Mouse (Mus musculus): Measurements from ENCODE around the gene Itga1.

Itga1 gene

GRCm38 (mm10) chr13:115101355-115102191, at the start of gene Itga1, which contains the start of gene Gm49395:
TSS of gene Itga1 (minus strand) at chr13:115101964.
TSS of gene Gm49395 (minus strand) at chr13:115101921.
- peak; percentile 57 for DNase-seq (ENCODE audit: low spot score)

GRCm38 (mm10) chr13:115150602-115151001, 48.8 kb upstream of the Itga1 start:
- DNase-seq (ENCODE audit: low spot score) = no peak

GRCm38 (mm10) chr13:115149849-115150248, 48.1 kb upstream of the Itga1 start:
- no peak for DNase-seq (ENCODE audit: low spot score)

GRCm38 (mm10) chr13:115143575-115143974, 41.8 kb upstream of the Itga1 start:
- DNase-seq (ENCODE audit: low spot score) = no peak

GRCm38 (mm10) chr13:115142066-115142465, 40.3 kb upstream of the Itga1 start:
- DNase-seq (ENCODE audit: low spot score) = no peak

- no peak for DNase-seq (ENCODE audit: low spot score)
Observed at GRCm38 (mm10) chr13:115138513-115138912, 36.7 kb upstream of the Itga1 start.

- no peak for DNase-seq (ENCODE audit: low spot score)
Observed at GRCm38 (mm10) chr13:115136761-115137160, 35.0 kb upstream of the Itga1 start.

GRCm38 (mm10) chr13:115132435-115132834, 30.7 kb upstream of the Itga1 start:
- no peak for DNase-seq (ENCODE audit: low spot score)

- no peak for DNase-seq (ENCODE audit: low spot score)
Observed at GRCm38 (mm10) chr13:115131381-115131780, 29.6 kb upstream of the Itga1 start.

GRCm38 (mm10) chr13:115130035-115130434, 28.3 kb upstream of the Itga1 start:
- no peak for DNase-seq (ENCODE audit: low spot score)

GRCm38 (mm10) chr13:115127826-115128225, 26.1 kb upstream of the Itga1 start:
- no peak for DNase-seq (ENCODE audit: low spot score)

- no peak for DNase-seq (ENCODE audit: low spot score)
Observed at GRCm38 (mm10) chr13:115126534-115126933, 24.8 kb upstream of the Itga1 start.

- DNase-seq (ENCODE audit: low spot score) = no peak
Observed at GRCm38 (mm10) chr13:115125130-115125529, 23.4 kb upstream of the Itga1 start.

- no peak for DNase-seq (ENCODE audit: low spot score)
Observed at GRCm38 (mm10) chr13:115124521-115124920, 22.8 kb upstream of the Itga1 start.

GRCm38 (mm10) chr13:115118756-115119155, 17.0 kb upstream of the Itga1 start:
- DNase-seq (ENCODE audit: low spot score) = no peak

GRCm38 (mm10) chr13:115118195-115118594, 16.4 kb upstream of the Itga1 start:
- no peak for DNase-seq (ENCODE audit: low spot score)

GRCm38 (mm10) chr13:115116930-115117621, 15.3 kb upstream of the Itga1 start:
- no peak for DNase-seq (ENCODE audit: low spot score)

- DNase-seq (ENCODE audit: low spot score) = no peak
Observed at GRCm38 (mm10) chr13:115109628-115110027, 7.9 kb upstream of the Itga1 start.

GRCm38 (mm10) chr13:115107436-115107835, 5.7 kb upstream of the Itga1 start:
- no peak for DNase-seq (ENCODE audit: low spot score)

GRCm38 (mm10) chr13:115106183-115106582, 4.4 kb upstream of the Itga1 start:
- DNase-seq (ENCODE audit: low spot score) = no peak

GRCm38 (mm10) chr13:115102754-115103153, 990 bp upstream of the Itga1 start:
- no peak for DNase-seq (ENCODE audit: low spot score)

GRCm38 (mm10) chr13:115100381-115101177, 1.2 kb downstream of the Itga1 start:
- DNase-seq (ENCODE audit: low spot score) = no peak

Data from urinary bladder, postnatal 10 days (tissue).